Mouse (Mus musculus) limb, embryonic 14.5 days (tissue): ENCODE measurements at regions not wholly inside any gene's neighbourhood (a gene's known extent, or its start where the extent isn't known, plus 50 kb on each side); places are given as distances from the start of the nearest gene placed in this dataset.

ENCODE experiments used
- ATAC-seq: fragments of 200-750 bp; cut with Nextera tagmentation; 2 replicates; pipeline ENCODE4 v1.8.0; 2017; ENCODE audit warnings: low read depth, moderate number of reproducible peaks, moderate TSS enrichment; ENCODE audit not compliant: low FRiP score
- DNase-seq: peaks from one replicate; pipeline ENCODE4 v3.0.0-alpha.2; 2015; ENCODE audit warnings: low spot score
- H3K27ac ChIP-seq: fragments of 300-500 bp; sonication (generic); replicated peaks from 2 replicates; pipeline ENCODE4 v1.5.1; 2014; ENCODE audit warnings: low read depth, mild to moderate bottlenecking, low read length, moderate library complexity, mixed read lengths
- H3K27me3 ChIP-seq: fragments of 300-500 bp; sonication (generic); 2 replicates; pipeline ENCODE4 v1.6.1; 2014; ENCODE audit warnings: low read length, mixed read lengths; ENCODE audit not compliant: control insufficient read depth, insufficient read depth
- H3K36me3 ChIP-seq: fragments of 300-500 bp; sonication (generic); 2 replicates; pipeline ENCODE4 v1.6.1; 2014; ENCODE audit warnings: mild to moderate bottlenecking, low read length, moderate library complexity, mixed read lengths; ENCODE audit not compliant: control insufficient read depth, insufficient read depth
- H3K4me1 ChIP-seq: fragments of 300-500 bp; sonication (generic); 2 replicates; pipeline ENCODE4 v1.6.1; 2014; ENCODE audit warnings: antibody characterized with exemption, low read length, mixed read lengths; ENCODE audit not compliant: control insufficient read depth, insufficient read depth
- H3K4me2 ChIP-seq: fragments of 300-500 bp; sonication (generic); replicated peaks from 2 replicates; pipeline ENCODE4 v1.6.1; 2014; ENCODE audit warnings: low read depth, mild to moderate bottlenecking, low read length, moderate library complexity; ENCODE audit not compliant: severe bottlenecking
- H3K4me3 ChIP-seq: fragments of 300-500 bp; sonication (generic); replicated peaks from 2 replicates; pipeline ENCODE4 v1.5.1; 2014; ENCODE audit warnings: low read length
- H3K9ac ChIP-seq: fragments of 300-500 bp; sonication (generic); 2 replicates; pipeline ENCODE4 v1.6.1; 2014; ENCODE audit warnings: mild to moderate bottlenecking, low read depth, low read length, moderate library complexity; ENCODE audit not compliant: severe bottlenecking
- H3K9me3 ChIP-seq: fragments of 300-500 bp; sonication (generic); 2 replicates; pipeline ENCODE4 v1.6.1; 2016; ENCODE audit warnings: low read length; ENCODE audit not compliant: control insufficient read depth
- POLR2A ChIP-seq: fragments of 200-500 bp; IDR thresholded peaks from 2 replicates; pipeline ENCODE4 v1.8.0; 2012; ENCODE audit warnings: inconsistent platforms, mild to moderate bottlenecking, moderate library complexity, borderline replicate concordance; ENCODE audit not compliant: insufficient read depth, insufficient read length; ENCODE audit errors: extremely low read depth
- WGBS: fragments of 180-500 bp; shearing (Covaris S2); extraction: QIAGEN DNeasy Blood & Tissue Kit; methylation state at CpG from one replicate; pipeline ENCODE4 v1.1.7; 2014; 5-methylcytosine and 5-hydroxymethylcytosine counted together

- ATAC-seq (no peak), DNase-seq (no peak)
- H3K4me2 ChIP-seq = no peak overlapping the region
- H3K36me3 ChIP-seq = no peaks in the 10 kb centered on the region
- no peak overlapping the region for H3K9ac ChIP-seq
- peaks cover 9% of the 10 kb centered on the region; the same call in 1 of the 2 replicates for H3K4me1 ChIP-seq
- no peak overlapping the region for H3K27ac ChIP-seq
- no peaks in the 10 kb centered on the region for H3K27me3 ChIP-seq
- no peak overlapping the region for H3K4me3 ChIP-seq
- TF ChIP-seq POLR2A = no peak
- H3K9me3 ChIP-seq = no peaks in the 10 kb centered on the region
- 78% methylated on average over 2 of the region's 2 CpGs for WGBS
These were observed 54.8 kb upstream of the Shisa3 start for GRCm38 (mm10) chr5:67552865-67553264.
